Mouse (Mus musculus) layer of hippocampus, adult 18-20 months (tissue): ENCODE results near the gene Acot11. TPM values are rescaled to one million over a fixed set of nuclear protein-coding genes. Genes with fewer than 3 reads are reported as not detected.
"Not testable (repeated sequence)": the region's sequence is repeated elsewhere in the genome, so short reads cannot be mapped to it uniquely, and the experiment has no call there.

Experiments used
- DNase-seq, 2 experiments: peaks; one replicate each; pipeline ENCODE4 v3.0.0; 2022; ENCODE audit warnings: low spot score in 2 of 2
- total RNA-seq, 2 experiments: library from RNA; stranded (reverse); gene quantifications; 2 replicates each; pipeline ENCODE4 v1.2.3; 2021

Acot11 gene
- total RNA-seq, 2 experiments from 2014 or later = 46.7 to 52.6 TPM

GRCm38 (mm10) chr4:106815396-106816324 lies 10.9 kb upstream of the Acot11 start:
- peak; percentile 21 to 53 for DNase-seq

GRCm38 (mm10) chr4:106811162-106811561 lies 6.4 kb upstream of the Acot11 start:
- no peak for DNase-seq

DNA sequence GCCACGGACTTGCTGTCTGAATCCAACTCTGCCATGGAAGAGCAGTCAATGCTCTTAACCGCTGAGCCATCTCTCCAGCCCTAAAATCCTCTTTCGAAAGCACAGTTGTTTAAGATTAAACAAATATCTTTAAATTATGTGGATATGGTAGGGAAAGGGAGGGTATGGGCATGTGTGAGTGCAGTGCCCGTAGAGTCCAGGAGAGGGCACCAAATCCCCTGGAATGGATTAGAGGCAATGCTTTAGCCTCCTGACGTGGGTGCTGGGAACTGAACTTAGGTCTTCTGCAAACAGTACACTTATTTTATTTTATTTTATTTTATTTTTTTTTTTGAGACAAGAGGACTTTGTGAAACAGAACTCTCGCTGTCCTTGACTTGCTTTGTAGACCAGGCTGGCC lies 5.2 kb upstream of the Acot11 start:
- no peak for DNase-seq

DNA sequence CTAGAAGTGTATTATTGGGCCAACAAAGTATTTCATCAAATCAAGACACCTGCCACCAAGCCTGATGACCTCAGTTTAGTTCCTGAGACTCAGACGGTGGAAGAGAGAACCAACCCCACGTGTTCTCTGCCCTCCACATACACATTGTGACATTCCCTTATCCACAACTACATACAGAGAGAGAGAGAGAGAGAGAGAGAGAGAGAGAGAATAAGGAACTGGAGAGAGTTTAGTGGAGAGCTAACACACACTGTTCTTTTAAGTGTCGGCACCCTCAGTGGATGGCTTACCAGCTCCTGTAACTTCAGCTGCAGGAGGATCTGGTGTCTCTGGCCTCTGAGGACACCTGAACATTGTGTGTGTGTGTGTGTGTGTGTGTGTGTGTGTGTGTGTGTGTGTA lies 2.5 kb upstream of the Acot11 start:
- no peak for DNase-seq

- DNase-seq = no peak
Measured at GRCm38 (mm10) chr4:106805890-106806289, 1.1 kb upstream of the Acot11 start.

GRCm38 (mm10) chr4:106804201-106804909 lies 443 bp downstream of the Acot11 start:
- DNase-seq = no peak

DNA sequence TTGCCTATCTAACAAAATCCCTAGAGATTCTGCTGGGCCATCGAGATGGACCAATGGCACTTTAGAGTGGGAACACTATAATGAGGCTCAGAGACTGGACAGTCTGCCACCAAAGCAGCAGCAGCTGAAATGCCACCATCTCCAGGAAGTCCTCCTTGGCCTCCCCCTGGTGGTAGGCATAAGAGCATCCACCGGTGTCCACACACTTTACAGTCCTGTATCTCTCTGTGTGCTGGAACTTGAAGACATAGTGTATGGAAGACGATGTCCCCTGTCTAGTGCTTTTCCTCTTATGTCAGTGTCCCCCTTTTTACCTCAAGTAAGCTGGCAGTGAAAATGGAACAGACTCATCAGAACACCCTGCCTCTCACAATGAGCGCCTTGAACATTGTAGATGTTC lies 1.0 kb downstream of the Acot11 start:
- DNase-seq = no peak

DNA sequence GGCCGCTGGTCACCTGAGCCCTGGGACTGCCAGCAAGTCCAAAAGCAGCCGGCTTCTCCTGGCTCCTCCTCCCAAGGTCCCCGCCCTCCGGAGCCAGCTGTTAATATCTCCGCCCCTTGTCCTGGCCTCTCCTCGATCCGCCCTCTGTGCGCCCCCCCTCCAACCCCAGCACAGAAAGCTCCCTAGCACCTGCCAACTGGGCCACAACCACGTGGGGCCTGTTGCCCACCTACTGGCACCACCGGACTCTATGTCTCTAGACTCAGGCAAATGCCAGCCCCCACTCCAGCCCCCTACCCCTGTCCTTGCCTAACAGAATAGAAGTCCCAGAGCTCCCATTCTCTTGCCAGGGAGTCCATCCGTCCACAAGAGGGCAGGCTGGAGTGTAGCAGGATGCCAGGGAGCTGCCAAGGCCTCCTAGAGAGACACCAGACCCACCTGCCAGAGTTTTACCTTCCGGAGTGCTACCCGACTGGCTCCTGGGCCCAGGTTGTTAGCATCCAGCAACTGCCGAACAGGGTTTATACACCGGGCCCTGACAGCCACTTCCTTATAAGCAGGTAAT lies 4.9 kb downstream of the Acot11 start:
- DNase-seq = peak; percentile 53 to 83

GRCm38 (mm10) chr4:106798908-106799546 lies 5.8 kb downstream of the Acot11 start:
- DNase-seq = peak in 1 of 2 experiments; percentile 57

DNA sequence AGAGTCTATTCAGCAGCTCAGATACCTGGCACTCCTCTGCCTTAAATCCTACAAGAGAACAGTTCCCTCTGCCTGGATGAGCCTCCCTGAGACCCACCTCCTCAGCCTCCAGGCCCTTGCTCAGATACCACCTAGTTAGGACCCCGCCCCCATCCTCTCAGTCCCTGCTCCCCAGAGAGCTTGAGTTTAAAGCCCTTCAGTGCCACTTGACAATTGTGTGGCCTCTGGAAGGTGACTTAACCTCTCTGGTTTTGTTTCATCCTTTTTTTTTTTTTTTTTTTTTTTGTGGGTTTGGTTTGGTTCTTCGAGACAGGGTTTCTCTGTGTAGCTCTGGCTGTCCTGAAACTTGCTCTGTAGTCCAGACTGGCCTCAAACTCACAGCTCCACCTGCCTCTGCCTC lies 9.5 kb downstream of the Acot11 start:
- DNase-seq = no peak

GRCm38 (mm10) chr4:106794247-106794646 lies 10.6 kb downstream of the Acot11 start:
- no peak for DNase-seq

DNA sequence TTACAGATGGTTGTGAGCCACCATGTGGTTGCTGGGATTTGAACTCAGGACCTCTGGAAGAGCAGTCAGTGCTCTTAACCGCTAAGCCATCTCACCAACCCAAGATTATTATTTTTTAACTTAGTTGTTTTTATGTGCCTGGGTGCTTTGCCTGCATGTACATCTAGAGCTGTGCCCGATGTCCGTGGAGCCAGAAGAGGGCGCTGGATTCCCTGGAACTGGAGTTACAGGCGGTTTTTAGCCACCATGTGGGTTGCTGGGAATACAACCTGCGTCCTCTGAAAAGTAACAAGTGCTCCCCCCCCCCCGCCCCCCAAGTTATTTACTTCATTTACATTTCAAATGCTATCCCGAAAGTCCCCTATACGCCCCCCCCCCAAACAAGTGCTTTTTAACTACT lies 11.0 kb downstream of the Acot11 start:
- DNase-seq = not testable (repeated sequence)

DNA sequence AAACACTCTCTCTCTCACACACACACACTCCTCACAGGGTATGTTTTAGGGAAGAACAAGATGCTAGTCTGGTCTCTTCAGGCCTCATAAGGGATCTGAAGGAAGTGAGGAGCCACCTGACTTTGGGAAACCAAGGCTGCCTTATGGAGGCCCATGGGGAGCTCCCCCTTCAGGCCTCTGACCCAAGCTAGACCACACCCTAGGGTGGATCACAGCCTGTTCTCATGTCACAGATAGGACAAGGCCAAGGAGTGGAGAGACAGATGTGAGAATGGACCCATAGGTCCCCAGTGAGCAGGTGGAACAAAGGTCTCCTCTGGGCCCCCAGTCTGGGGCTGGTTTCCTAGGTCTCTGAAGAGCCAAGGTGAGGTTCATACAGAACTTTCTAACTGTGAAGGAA lies 12.5 kb downstream of the Acot11 start:
- no peak for DNase-seq

- DNase-seq = no peak
Measured at GRCm38 (mm10) chr4:106790938-106791337, 13.9 kb downstream of the Acot11 start.

- DNase-seq = not testable (repeated sequence)
Measured at GRCm38 (mm10) chr4:106790218-106790617, 14.6 kb downstream of the Acot11 start.

DNA sequence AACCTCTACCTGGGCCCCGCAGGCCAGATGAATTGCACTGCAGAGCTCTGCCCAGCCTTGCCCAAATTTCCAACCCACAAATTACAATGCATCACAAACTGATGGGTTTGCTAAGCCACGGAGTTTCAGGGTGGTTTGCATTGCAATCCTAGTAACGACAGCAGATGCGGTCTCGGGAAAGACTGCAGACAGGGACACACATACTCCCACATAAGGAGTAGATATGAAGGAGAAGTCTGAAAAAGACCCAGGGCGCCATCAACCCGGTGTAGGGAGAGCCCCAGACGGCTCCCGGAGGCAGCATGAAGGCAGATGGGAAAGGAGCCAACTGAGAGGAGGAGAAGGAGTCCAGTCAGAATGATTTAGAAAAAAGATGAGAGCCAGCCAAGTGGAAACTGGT lies 15.1 kb downstream of the Acot11 start:
- DNase-seq = peak; percentile 39 to 64

DNA sequence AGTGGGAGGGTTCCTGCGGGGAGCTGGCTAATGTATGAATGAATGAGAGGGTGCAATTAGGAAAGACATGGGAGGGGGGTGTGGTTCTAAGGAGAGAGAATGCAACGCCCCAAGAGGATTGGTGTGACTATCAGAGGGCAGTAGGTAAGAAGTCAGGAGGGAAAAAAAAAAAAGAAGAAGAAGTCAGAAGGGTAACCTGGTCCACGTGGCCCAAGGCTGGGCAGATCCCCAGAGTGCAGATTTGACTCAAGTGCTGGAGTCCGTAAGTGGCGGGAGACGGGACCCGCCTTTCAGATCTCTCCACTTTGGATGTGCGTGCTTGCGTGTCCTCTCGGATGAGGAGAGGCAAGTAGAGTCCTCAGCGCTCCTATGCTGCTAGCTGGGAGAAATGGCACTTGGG lies 16.2 kb downstream of the Acot11 start:
- DNase-seq = no peak

DNA sequence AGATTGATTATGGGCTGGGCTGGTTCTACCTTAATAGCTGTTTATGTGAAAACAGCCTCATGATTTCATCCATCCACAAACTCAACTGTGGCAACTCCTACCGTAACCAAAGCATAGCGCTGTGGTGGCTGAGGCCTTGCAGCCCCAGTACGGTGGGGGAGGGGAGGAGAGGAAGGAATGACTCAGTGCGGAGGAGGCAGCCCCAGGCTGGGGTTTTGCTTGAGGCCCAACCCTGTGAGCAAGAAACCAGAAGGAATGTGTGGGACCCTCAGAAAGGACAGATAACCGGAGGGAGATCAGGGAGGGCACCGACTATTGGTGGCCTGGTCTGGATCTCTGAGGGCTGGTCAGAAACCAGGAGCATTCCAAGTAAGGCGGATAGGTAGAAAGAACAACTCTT lies 17.0 kb downstream of the Acot11 start:
- peak in 1 of 2 experiments; percentile 42 for DNase-seq

GRCm38 (mm10) chr4:106785753-106786540 lies 18.9 kb downstream of the Acot11 start:
- DNase-seq = peak; percentile 73 to 81

DNA sequence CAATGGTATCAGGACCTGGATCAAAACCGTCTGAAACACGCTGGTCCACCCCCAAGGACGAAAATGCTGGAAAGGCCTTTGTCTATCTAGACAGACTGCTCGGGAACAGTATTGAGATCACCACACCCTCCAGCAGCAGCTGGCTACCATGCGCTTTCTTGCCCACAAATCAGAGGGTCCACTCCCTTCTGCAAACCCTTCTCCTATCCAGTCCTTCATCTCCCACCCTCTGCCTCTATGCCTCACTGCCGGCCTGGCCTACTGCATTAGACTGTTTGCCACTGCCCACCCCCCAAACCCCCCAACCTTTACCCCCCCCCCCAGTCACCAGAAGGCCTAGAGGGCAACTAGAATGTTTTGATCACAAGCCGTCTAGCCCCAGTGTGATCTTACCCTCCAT lies 19.5 kb downstream of the Acot11 start:
- no peak for DNase-seq

- no peak for DNase-seq
Measured at GRCm38 (mm10) chr4:106784806-106785205, 20.0 kb downstream of the Acot11 start.
